Mouse (Mus musculus) G1E (cell line): ENCODE measurements around the gene Slc22a3.

Source experiments
- CTCF ChIP-seq: IDR thresholded peaks from 2 replicates; pipeline ENCODE4 v1.5.1; 2012; ENCODE audit warnings: low read depth, low read length, inconsistent platforms, mixed read lengths
- GATA2 ChIP-seq: IDR thresholded peaks from 2 replicates; pipeline ENCODE4 v1.6.1; 2012; ENCODE audit warnings: low read depth, low read length, inconsistent platforms, borderline replicate concordance
- POLR2AphosphoS5 ChIP-seq: IDR thresholded peaks from 2 replicates; pipeline ENCODE4 v1.6.1; 2012; ENCODE audit warnings: low read depth, low read length, inconsistent platforms; ENCODE audit not compliant: insufficient replicate concordance

- TF ChIP-seq CTCF (peak; percentile 47; the same call in 1 of the 2 replicates), POLR2AphosphoS5 (no peak), GATA2 (no peak)
Observed at GRCm38 (mm10) chr17:12532115-12532514, 24.6 kb upstream of the Slc22a3 start.
